Mouse (Mus musculus) myocyte (in vitro differentiated cells): ENCODE measurements at regions not wholly inside any gene's neighbourhood (a gene's known extent, or its start where the extent isn't known, plus 50 kb on each side); places are given as distances from the start of the nearest gene placed in this dataset.

ENCODE experiments used
- CEBPB ChIP-seq: IDR thresholded peaks from 2 replicates; pipeline ENCODE4 v1.6.1; 2011; ENCODE audit warnings: mild to moderate bottlenecking, moderate library complexity; ENCODE audit not compliant: poor library complexity, insufficient read depth, severe bottlenecking
- E2F4 ChIP-seq: IDR thresholded peaks from one replicate; pipeline ENCODE4 v1.6.1; 2011; ENCODE audit warnings: mild to moderate bottlenecking, control low read depth, moderate library complexity; ENCODE audit not compliant: insufficient read depth
- MAX ChIP-seq: IDR thresholded peaks from one replicate; pipeline ENCODE4 v1.6.1; 2011; ENCODE audit warnings: low read depth, mild to moderate bottlenecking, control low read depth
- MYOD1 ChIP-seq, 3 experiments: IDR thresholded peaks; one replicate each; pipeline ENCODE4 v1.6.1; 2011; ENCODE audit warnings: control low read depth in 2 of 3, low read depth in 2 of 3, mild to moderate bottlenecking in 2 of 3, moderate library complexity in 1 of 3; ENCODE audit not compliant: insufficient read length in 2 of 3, control insufficient read depth in 1 of 3
- MYOG ChIP-seq, 3 experiments: IDR thresholded peaks; one replicate each; pipeline ENCODE4 v1.6.1; 2011; ENCODE audit warnings: control low read depth in 2 of 3, low read depth in 2 of 3, mild to moderate bottlenecking in 2 of 3; ENCODE audit not compliant: insufficient read length in 2 of 3, control insufficient read depth in 1 of 3, insufficient read depth in 1 of 3
- POLR2A ChIP-seq: IDR thresholded peaks from one replicate; pipeline ENCODE4 v1.6.1; 2011; ENCODE audit warnings: low read depth, mild to moderate bottlenecking, control low read depth, moderate library complexity; ENCODE audit not compliant: insufficient read length
- POLR2AphosphoS2 ChIP-seq: IDR thresholded peaks from one replicate; pipeline ENCODE4 v1.6.1; 2011; ENCODE audit warnings: low read depth, control low read depth; ENCODE audit not compliant: insufficient read length
- REST ChIP-seq: IDR thresholded peaks from one replicate; pipeline ENCODE4 v1.6.1; 2011; ENCODE audit warnings: mild to moderate bottlenecking, control low read depth, moderate library complexity; ENCODE audit not compliant: insufficient read depth, insufficient read length
- TCF12 ChIP-seq: IDR thresholded peaks from one replicate; pipeline ENCODE4 v1.6.1; 2011; ENCODE audit warnings: mild to moderate bottlenecking, control low read depth; ENCODE audit not compliant: poor library complexity, insufficient read depth, severe bottlenecking
- TCF3 ChIP-seq: IDR thresholded peaks from one replicate; pipeline ENCODE4 v1.6.1; 2011; ENCODE audit warnings: low read depth, control low read depth; ENCODE audit not compliant: insufficient read length
- USF1 ChIP-seq: IDR thresholded peaks from one replicate; pipeline ENCODE4 v1.6.1; 2011; ENCODE audit warnings: low read depth, mild to moderate bottlenecking, control low read depth, moderate library complexity

DNA sequence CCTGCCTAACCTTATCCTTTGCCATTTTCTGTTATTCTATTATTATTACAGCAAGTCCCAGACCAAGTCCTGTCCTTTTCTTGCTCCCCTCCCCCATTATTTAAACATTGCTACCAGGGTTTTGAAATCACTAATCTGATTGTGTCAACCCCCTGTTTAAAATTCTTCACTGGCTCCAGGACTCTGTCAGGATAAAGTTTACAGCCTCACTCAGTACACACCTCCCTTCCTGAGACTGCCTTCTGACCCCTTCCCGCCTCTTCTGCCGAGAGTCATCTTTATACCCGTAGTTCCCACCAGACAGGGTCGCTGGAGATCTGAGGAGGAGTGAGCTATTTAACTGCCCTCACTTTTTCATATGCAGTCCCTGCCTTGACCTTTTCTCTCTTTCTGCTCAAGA lies 110.3 kb upstream of the Syt6 start:
- TF ChIP-seq TCF12 (no peak), USF1 (no peak), E2F4 (no peak), POLR2A (no peak), REST (no peak), MYOD1 (IDR thresholded peaks at IDR 0.05; ENCODE audit: control insufficient read depth in 1 of 3, insufficient read length in 2 of 3, low read depth in 2 of 3) (no peak), POLR2AphosphoS2 (no peak), TCF3 (no peak), MAX (no peak), CEBPB (no peak), MYOG (IDR thresholded peaks at IDR 0.05; ENCODE audit: control insufficient read depth in 1 of 3, insufficient read depth in 1 of 3, insufficient read length in 2 of 3, low read depth in 2 of 3) (no peak)
